Mouse (Mus musculus) testis, adult 2 months (tissue): ENCODE results near the gene Synpo2.

ENCODE experiments used
- CTCF ChIP-seq: fragments of 200-500 bp; IDR thresholded peaks from 2 replicates; pipeline ENCODE4 v1.5.1; 2012; ENCODE audit warnings: low read depth, mild to moderate bottlenecking, inconsistent platforms, low read length, moderate library complexity; ENCODE audit not compliant: control insufficient read depth, insufficient read depth, insufficient replicate concordance
- POLR2A ChIP-seq: fragments of 200-500 bp; IDR thresholded peaks from 2 replicates; pipeline ENCODE4 v1.6.1; 2012; ENCODE audit warnings: low read depth, mild to moderate bottlenecking, inconsistent platforms, low read length, moderate library complexity; ENCODE audit not compliant: control insufficient read depth

DNA sequence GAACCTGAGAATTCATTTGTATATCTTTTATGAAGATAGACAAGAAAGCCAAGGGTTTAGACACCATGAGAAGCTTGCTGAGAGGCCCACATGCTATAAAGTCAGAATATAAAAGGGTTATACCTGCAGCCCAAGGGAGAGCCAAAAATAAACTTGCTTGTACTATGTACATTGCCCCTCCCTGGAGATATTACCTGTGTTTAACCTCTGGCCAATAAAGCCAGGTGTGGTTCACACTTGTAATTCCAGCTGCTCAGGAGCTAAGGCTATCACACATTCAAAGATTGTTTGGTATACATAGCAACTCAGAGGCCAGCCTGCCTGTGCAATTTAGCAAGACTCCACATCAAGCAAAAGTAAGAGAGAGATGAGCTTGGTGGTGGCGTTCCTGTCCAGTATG is 177.1 kb downstream of the Synpo2 start:
- no peak for TF ChIP-seq CTCF
- no peak for TF ChIP-seq POLR2A
